8 mouse cellular contexts compared by ENCODE assay signal in genomic region chr6:145482656-145483317, GRCm38 (mm10).
DNase-seq lines count a peak whose midpoint lies in the region; ATAC-seq and TF ChIP-seq lines count a peak whose summit lies in the region.
"Had no signal": no experiment of that assay in that cellular context is flagged by ENCODE, and none has a peak within 500 bp of the region (broad histone marks: within the 10 kb centered on the region; RNA-seq: fewer than 3 reads in every experiment).

No protein-coding gene starts in this region.

- H3K4me2 ChIP-seq in intestine, embryonic 14.5 days (ENCODE audit: low read length): no peak overlapping the region
- H3K4me2 ChIP-seq in intestine, postnatal 0 days (replicated peaks; ENCODE audit: low read depth): no peak overlapping the region
- H3K4me2 ChIP-seq in heart, embryonic 13.5 days: peak overlapping the region; percentile 3; the same call in 1 of the 2 replicates
- H3K4me2 ChIP-seq in limb, embryonic 15.5 days: no peak overlapping the region

- no peak for TF ChIP-seq CTCF in intestine, postnatal 0 days (IDR thresholded peaks at IDR 0.05; ENCODE audit: low read depth)

- no peak for ATAC-seq in intestine, embryonic 14.5 days (replicated peaks; ENCODE audit: low FRiP score, low TSS enrichment, low read depth)
- ATAC-seq in intestine, postnatal 0 days: no peak
- 0 out of 2 replicates have a peak, but pooled peaks have one; percentile 15 for ATAC-seq in heart, embryonic 13.5 days (ENCODE audit: extremely low read depth, insufficient number of reproducible peaks, low FRiP score, low TSS enrichment)
- ATAC-seq in limb, embryonic 15.5 days (ENCODE audit: insufficient number of reproducible peaks, low FRiP score, low TSS enrichment, low read depth): no peak

- peaks cover 7% of the 10 kb centered on the region; the same call in 1 of the 2 replicates for H3K4me1 ChIP-seq in intestine, embryonic 14.5 days (replicated peaks; ENCODE audit: control insufficient read depth, insufficient read depth, low read length)
- H3K4me1 ChIP-seq in intestine, postnatal 0 days (replicated peaks; ENCODE audit: control insufficient read depth, insufficient read depth, low read length): no peaks in the 10 kb centered on the region
- peaks cover 49% of the 10 kb centered on the region for H3K4me1 ChIP-seq in heart, embryonic 13.5 days
- H3K4me1 ChIP-seq in limb, embryonic 15.5 days: peaks cover 44% of the 10 kb centered on the region
- H3K4me1 ChIP-seq: megakaryocyte, embryonic 14.5 days had no signal

- H3K27me3 ChIP-seq in intestine, embryonic 14.5 days (replicated peaks; ENCODE audit: control insufficient read depth, insufficient read depth, low read length): no peaks in the 10 kb centered on the region
- H3K27me3 ChIP-seq in intestine, postnatal 0 days (replicated peaks; ENCODE audit: control insufficient read depth, insufficient read depth, low read length): no peaks in the 10 kb centered on the region
- no peaks in the 10 kb centered on the region for H3K27me3 ChIP-seq in heart, embryonic 13.5 days (replicated peaks)
- no peaks in the 10 kb centered on the region for H3K27me3 ChIP-seq in limb, embryonic 15.5 days

- WGBS in intestine, embryonic 14.5 days: 81% methylated on average over 17 of the region's 17 CpGs
- 80% methylated on average over 17 of the region's 17 CpGs for WGBS in intestine, postnatal 0 days
- WGBS in heart, embryonic 13.5 days: 68% methylated on average over 17 of the region's 17 CpGs
- WGBS in limb, embryonic 15.5 days: 79% methylated on average over 17 of the region's 17 CpGs

- H3K4me3 ChIP-seq in intestine, embryonic 14.5 days (ENCODE audit: low read depth, low read length): no peak overlapping the region
- no peak overlapping the region for H3K4me3 ChIP-seq in intestine, postnatal 0 days (ENCODE audit: low read depth, low read length)
- H3K4me3 ChIP-seq in heart, embryonic 13.5 days: no peak overlapping the region
- H3K4me3 ChIP-seq in limb, embryonic 15.5 days: no peak overlapping the region
- H3K4me3 ChIP-seq: megakaryocyte, embryonic 14.5 days had no signal

- H3K9ac ChIP-seq in intestine, embryonic 14.5 days (ENCODE audit: low read length): no peak overlapping the region
- no peak overlapping the region for H3K9ac ChIP-seq in intestine, postnatal 0 days (ENCODE audit: low read depth, low read length)
- H3K9ac ChIP-seq in heart, embryonic 13.5 days: no peak overlapping the region
- no peak overlapping the region for H3K9ac ChIP-seq in limb, embryonic 15.5 days

- H3K27ac ChIP-seq in intestine, embryonic 14.5 days (ENCODE audit: low read depth): peak overlapping the region; percentile 75
- H3K27ac ChIP-seq in intestine, postnatal 0 days (ENCODE audit: low read depth, low read length): no peak overlapping the region; the same call in 1 of the 2 replicates
- H3K27ac ChIP-seq in heart, embryonic 13.5 days (replicated peaks): peak overlapping the region; percentile 88
- peak overlapping the region; percentile 72 for H3K27ac ChIP-seq in limb, embryonic 15.5 days

- no peaks in the 10 kb centered on the region for H3K9me3 ChIP-seq in intestine, embryonic 14.5 days (ENCODE audit: control insufficient read depth, low read length)
- H3K9me3 ChIP-seq in intestine, postnatal 0 days (ENCODE audit: control insufficient read depth): no peaks in the 10 kb centered on the region
- no peaks in the 10 kb centered on the region for H3K9me3 ChIP-seq in heart, embryonic 13.5 days
- H3K9me3 ChIP-seq in limb, embryonic 15.5 days: no peaks in the 10 kb centered on the region
- H3K9me3 ChIP-seq: megakaryocyte, embryonic 14.5 days had no signal

- DNase-seq in intestine, embryonic 14.5 days (ENCODE audit: low spot score): no peak
- peak; percentile 21 for DNase-seq in adipocyte (ENCODE audit: low spot score)
- DNase-seq in frontal cortex, postnatal 25 days (ENCODE audit: low spot score in 2 of 2): no peak
- no peak for DNase-seq in retina, embryonic 14.5 days (ENCODE audit: low spot score)

- H3K36me3 ChIP-seq in intestine, embryonic 14.5 days (ENCODE audit: control insufficient read depth, insufficient read depth, low read length): no peaks in the 10 kb centered on the region
- H3K36me3 ChIP-seq in intestine, postnatal 0 days (ENCODE audit: control insufficient read depth, insufficient read depth): no peaks in the 10 kb centered on the region
- no peaks in the 10 kb centered on the region for H3K36me3 ChIP-seq in heart, embryonic 13.5 days
- no peaks in the 10 kb centered on the region for H3K36me3 ChIP-seq in limb, embryonic 15.5 days
